Mouse (Mus musculus) hindbrain, embryonic 13.5 days (tissue): ENCODE data around the gene Sh2b3. TPM values are rescaled to one million over a fixed set of nuclear protein-coding genes. Genes with fewer than 3 reads are reported as not detected.

Source experiments
- ATAC-seq: fragments of 200-750 bp; cut with Nextera tagmentation; 2 replicates; pipeline ENCODE4 v1.8.0; 2017; ENCODE audit warnings: moderate TSS enrichment; ENCODE audit not compliant: low FRiP score
- H3K27ac ChIP-seq: fragments of 300-500 bp; sonication (generic); 2 replicates; pipeline ENCODE4 v1.5.1; 2015; ENCODE audit warnings: inconsistent platforms, mild to moderate bottlenecking, moderate library complexity
- H3K27me3 ChIP-seq: fragments of 300-500 bp; sonication (generic); 2 replicates; pipeline ENCODE4 v1.6.1; 2015; ENCODE audit warnings: mild to moderate bottlenecking, inconsistent platforms
- H3K36me3 ChIP-seq: fragments of 300-500 bp; sonication (generic); 2 replicates; pipeline ENCODE4 v1.6.1; 2015; ENCODE audit warnings: mild to moderate bottlenecking, inconsistent platforms
- H3K4me1 ChIP-seq: fragments of 300-500 bp; sonication (generic); replicated peaks from 2 replicates; pipeline ENCODE4 v1.6.1; 2015; ENCODE audit warnings: inconsistent platforms
- H3K4me2 ChIP-seq: fragments of 300-500 bp; sonication (generic); 2 replicates; pipeline ENCODE4 v1.6.1; 2015; ENCODE audit warnings: inconsistent platforms, mild to moderate bottlenecking, moderate library complexity
- H3K4me3 ChIP-seq: fragments of 300-500 bp; sonication (generic); 2 replicates; pipeline ENCODE4 v1.5.1; 2015; ENCODE audit warnings: mild to moderate bottlenecking, inconsistent platforms
- H3K9ac ChIP-seq: fragments of 300-500 bp; sonication (generic); 2 replicates; pipeline ENCODE4 v1.6.1; 2015; ENCODE audit warnings: mild to moderate bottlenecking, inconsistent platforms
- H3K9me3 ChIP-seq: fragments of 300-500 bp; sonication (generic); 2 replicates; pipeline ENCODE4 v1.6.1; 2016; ENCODE audit warnings: inconsistent platforms
- whole genome bisulfite sequencing: fragments of 180-500 bp; shearing (Covaris S2); methylation state at CpG from one replicate; pipeline ENCODE4 v1.1.7; 2015; 5-methylcytosine and 5-hydroxymethylcytosine counted together
- polyA plus RNA-seq: library from polyadenylated mRNA; unstranded; fragments of >200 nt; fragmentation: Nextera tagmentation; extraction: Ambion mirVana; gene quantifications from 2 replicates; pipeline ENCODE4 v1.2.1, GENCODE M21; 2015

Gene Sh2b3
- polyA plus RNA-seq, 1 experiment from 2014 or later: 6.4 TPM

DNA sequence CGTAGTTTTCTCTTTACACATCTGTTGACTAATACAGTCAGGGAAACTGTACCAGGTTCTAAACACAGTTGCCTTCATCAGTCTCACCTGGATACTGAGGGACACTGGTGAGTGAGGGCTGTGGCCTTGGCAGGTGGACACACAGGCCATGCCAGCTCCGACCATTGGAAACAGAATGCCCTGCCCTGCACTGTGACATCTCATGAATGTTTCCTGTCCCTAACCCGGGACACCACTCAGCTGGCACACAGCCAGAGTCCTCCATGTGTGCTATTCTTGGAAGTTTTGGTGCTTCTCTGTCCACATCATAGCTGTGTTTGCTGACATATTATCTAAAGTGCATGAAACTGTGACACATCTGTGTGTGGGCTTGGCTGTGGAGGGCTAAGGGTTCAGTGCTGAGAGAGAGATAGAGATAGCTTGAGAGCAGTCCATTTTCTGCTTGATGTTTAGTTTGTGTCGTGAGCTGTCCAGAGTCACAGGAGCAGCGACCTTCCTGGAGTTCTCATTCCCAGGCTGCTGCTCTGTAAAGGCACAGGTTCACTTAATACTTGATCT is 27.7 kb downstream of the Sh2b3 start:
- no peak overlapping the region for H3K9ac ChIP-seq
- no peak overlapping the region for H3K27ac ChIP-seq
- H3K36me3 ChIP-seq: peaks cover 61% of the 10 kb centered on the region
- no peaks in the 10 kb centered on the region for H3K4me1 ChIP-seq
- no peak overlapping the region for H3K4me3 ChIP-seq
- no peaks in the 10 kb centered on the region for H3K9me3 ChIP-seq
- ATAC-seq: no peak
- WGBS: 77% methylated on average over 5 of the region's 5 CpGs
- H3K27me3 ChIP-seq: no peaks in the 10 kb centered on the region
- no peak overlapping the region for H3K4me2 ChIP-seq

- WGBS: 96% methylated on average over 2 of the region's 2 CpGs
These were observed 29.2 kb downstream of the Sh2b3 start for GRCm38 (mm10) chr5:121808202-121808601.

GRCm38 (mm10) chr5:121807186-121807585 is 30.3 kb downstream of the Sh2b3 start:
- Histone ChIP-seq H3K36me3 (peaks cover 62% of the 10 kb centered on the region), H3K27me3 (no peaks in the 10 kb centered on the region), H3K4me3 (no peak overlapping the region), H3K9me3 (no peaks in the 10 kb centered on the region), H3K27ac (no peak overlapping the region), H3K9ac (no peak overlapping the region), H3K4me2 (no peak overlapping the region), H3K4me1 (no peaks in the 10 kb centered on the region)
- WGBS: 87% methylated on average over 3 of the region's 3 CpGs
- ATAC-seq: no peak

More at GRCm38 (mm10) chr5:121808202-121808601, 29.2 kb downstream of the Sh2b3 start:
- H3K4me1 ChIP-seq: no peaks in the 10 kb centered on the region
- no peak overlapping the region for H3K4me2 ChIP-seq
- ATAC-seq: no peak
- H3K27ac ChIP-seq: no peak overlapping the region
- no peaks in the 10 kb centered on the region for H3K9me3 ChIP-seq
- H3K4me3 ChIP-seq: no peak overlapping the region
- no peak overlapping the region for H3K9ac ChIP-seq
- H3K27me3 ChIP-seq: no peaks in the 10 kb centered on the region
- H3K36me3 ChIP-seq: peaks cover 62% of the 10 kb centered on the region

DNA sequence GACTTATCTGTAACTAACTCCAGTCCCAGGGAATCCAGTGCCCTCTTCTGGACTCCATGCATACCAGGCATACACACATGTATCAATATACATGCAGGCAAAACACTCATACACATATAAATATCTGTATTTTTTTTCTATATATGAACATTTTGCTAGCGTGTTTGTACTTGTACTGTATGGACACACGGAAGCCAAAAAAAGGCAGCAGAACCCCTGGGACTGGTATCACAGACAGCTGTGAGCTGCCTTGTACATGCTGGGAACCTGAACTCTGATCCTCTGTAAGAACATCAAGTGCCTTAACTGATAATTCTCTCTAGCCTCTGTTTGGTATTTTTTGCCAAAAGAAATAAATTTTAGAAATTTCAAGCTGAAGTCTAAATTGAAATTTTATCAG is 39.0 kb downstream of the Sh2b3 start:
- Histone ChIP-seq H3K4me3 (no peak overlapping the region), H3K27me3 (no peaks in the 10 kb centered on the region), H3K9ac (no peak overlapping the region), H3K9me3 (no peaks in the 10 kb centered on the region), H3K4me1 (no peaks in the 10 kb centered on the region), H3K27ac (no peak overlapping the region), H3K4me2 (no peak overlapping the region), H3K36me3 (peaks cover 75% of the 10 kb centered on the region)
- no peak for ATAC-seq
- WGBS: 98% methylated on average over 2 of the region's 2 CpGs

GRCm38 (mm10) chr5:121795800-121796199 is 41.6 kb downstream of the Sh2b3 start:
- H3K4me1 ChIP-seq: no peaks in the 10 kb centered on the region
- no peak overlapping the region for H3K27ac ChIP-seq
- no peak overlapping the region for H3K4me3 ChIP-seq
- no peak overlapping the region for H3K9ac ChIP-seq
- no peaks in the 10 kb centered on the region for H3K9me3 ChIP-seq
- H3K36me3 ChIP-seq: peaks cover 69% of the 10 kb centered on the region
- no peak overlapping the region for H3K4me2 ChIP-seq
- 85% methylated on average over 3 of the region's 3 CpGs for WGBS
- no peak for ATAC-seq
- H3K27me3 ChIP-seq: no peaks in the 10 kb centered on the region

GRCm38 (mm10) chr5:121791026-121791425 is 46.4 kb downstream of the Sh2b3 start:
- Histone ChIP-seq H3K4me3 (no peak overlapping the region), H3K36me3 (peaks cover 61% of the 10 kb centered on the region)
- no peak for ATAC-seq

GRCm38 (mm10) chr5:121783862-121784500 is 53.5 kb downstream of the Sh2b3 start:
- Histone ChIP-seq H3K4me3 (no peak overlapping the region), H3K9ac (0 out of 2 replicates have a peak overlapping the region, but pooled peaks have one; percentile 55), H3K4me2 (no peak overlapping the region), H3K27me3 (no peaks in the 10 kb centered on the region), H3K4me1 (peaks cover 14% of the 10 kb centered on the region), H3K27ac (peak overlapping the region; percentile 70), H3K9me3 (no peaks in the 10 kb centered on the region), H3K36me3 (peaks cover 62% of the 10 kb centered on the region)
- ATAC-seq: no peak; the same call in 1 of the 2 replicates
- 69% methylated on average over 10 of the region's 10 CpGs for WGBS

More at GRCm38 (mm10) chr5:121791026-121791425, 46.4 kb downstream of the Sh2b3 start:
- H3K4me1 ChIP-seq: no peaks in the 10 kb centered on the region
- 87% methylated on average over 5 of the region's 5 CpGs for WGBS
- no peaks in the 10 kb centered on the region for H3K27me3 ChIP-seq
- no peaks in the 10 kb centered on the region for H3K9me3 ChIP-seq
- no peak overlapping the region for H3K4me2 ChIP-seq
- H3K27ac ChIP-seq: no peak overlapping the region
- H3K9ac ChIP-seq: no peak overlapping the region

- no peak for ATAC-seq
- H3K27me3 ChIP-seq: no peaks in the 10 kb centered on the region
- no peak overlapping the region for H3K4me2 ChIP-seq
- peaks cover 65% of the 10 kb centered on the region for H3K36me3 ChIP-seq
- peaks cover 20% of the 10 kb centered on the region for H3K4me1 ChIP-seq
- H3K27ac ChIP-seq: no peak overlapping the region
- WGBS: 54% methylated on average over 4 of the region's 4 CpGs
- H3K4me3 ChIP-seq: no peak overlapping the region
- H3K9ac ChIP-seq: no peak overlapping the region
- H3K9me3 ChIP-seq: no peaks in the 10 kb centered on the region
These were observed 55.0 kb downstream of the Sh2b3 start for GRCm38 (mm10) chr5:121782467-121782866.

GRCm38 (mm10) chr5:121780180-121780579 is 57.3 kb downstream of the Sh2b3 start:
- ATAC-seq: no peak
- no peak overlapping the region for H3K9ac ChIP-seq
- H3K36me3 ChIP-seq: peaks cover 62% of the 10 kb centered on the region
- no peaks in the 10 kb centered on the region for H3K27me3 ChIP-seq
- peaks cover 20% of the 10 kb centered on the region for H3K4me1 ChIP-seq
- 81% methylated on average over 5 of the region's 5 CpGs for WGBS
- H3K9me3 ChIP-seq: no peaks in the 10 kb centered on the region
- no peak overlapping the region for H3K27ac ChIP-seq
- no peak overlapping the region for H3K4me3 ChIP-seq
- H3K4me2 ChIP-seq: no peak overlapping the region

GRCm38 (mm10) chr5:121778485-121779119 is 58.8 kb downstream of the Sh2b3 start:
- Histone ChIP-seq H3K27ac (peak overlapping the region; percentile 59), H3K9ac (no peak overlapping the region), H3K27me3 (no peaks in the 10 kb centered on the region), H3K9me3 (no peaks in the 10 kb centered on the region), H3K4me2 (no peak overlapping the region), H3K36me3 (peaks cover 59% of the 10 kb centered on the region), H3K4me1 (peaks cover 10% of the 10 kb centered on the region), H3K4me3 (no peak overlapping the region)
- WGBS: 67% methylated on average over 7 of the region's 7 CpGs
- ATAC-seq: no peak

DNA sequence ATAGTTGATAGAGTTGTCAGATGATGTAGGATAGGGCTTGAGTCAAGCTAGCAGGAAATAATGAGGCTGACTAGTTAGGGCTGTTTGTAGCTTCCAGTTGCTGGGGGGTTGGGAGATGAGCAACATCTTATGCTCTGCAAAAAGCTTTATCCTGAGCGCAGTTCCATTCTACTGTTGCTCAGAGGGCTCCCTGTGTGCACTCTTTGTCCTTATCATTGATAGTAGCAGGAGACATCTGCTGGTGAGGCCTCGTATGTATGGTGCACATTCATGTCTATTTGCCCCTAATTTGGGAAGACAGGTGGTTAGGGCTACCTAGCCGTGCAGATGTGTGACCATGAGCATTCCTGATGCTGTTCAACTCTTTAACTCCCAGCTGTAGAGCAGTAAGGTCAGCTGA is 65.8 kb downstream of the Sh2b3 start:
- no peaks in the 10 kb centered on the region for H3K4me1 ChIP-seq
- no peak overlapping the region for H3K4me2 ChIP-seq
- peaks cover 48% of the 10 kb centered on the region for H3K36me3 ChIP-seq
- H3K4me3 ChIP-seq: no peak overlapping the region
- ATAC-seq: no peak
- H3K27me3 ChIP-seq: no peaks in the 10 kb centered on the region
- no peak overlapping the region for H3K9ac ChIP-seq
- WGBS: 95% methylated on average over 3 of the region's 3 CpGs
- no peak overlapping the region for H3K27ac ChIP-seq
- no peaks in the 10 kb centered on the region for H3K9me3 ChIP-seq

- H3K27ac ChIP-seq: no peak overlapping the region
- H3K36me3 ChIP-seq: peaks cover 36% of the 10 kb centered on the region
- H3K9ac ChIP-seq: no peak overlapping the region
- H3K4me3 ChIP-seq: no peak overlapping the region
- no peaks in the 10 kb centered on the region for H3K9me3 ChIP-seq
- H3K4me1 ChIP-seq: 0 out of 2 replicates have a peak, but pooled peaks cover 4% of the 10 kb centered on the region
- WGBS: 85% methylated on average over 7 of the region's 7 CpGs
- no peak for ATAC-seq
- H3K27me3 ChIP-seq: no peaks in the 10 kb centered on the region
- H3K4me2 ChIP-seq: no peak overlapping the region
These were observed 67.6 kb downstream of the Sh2b3 start for GRCm38 (mm10) chr5:121769827-121770226.
